Comparison of ENCODE assay signal across 15 mouse cellular contexts in the genomic region with DNA sequence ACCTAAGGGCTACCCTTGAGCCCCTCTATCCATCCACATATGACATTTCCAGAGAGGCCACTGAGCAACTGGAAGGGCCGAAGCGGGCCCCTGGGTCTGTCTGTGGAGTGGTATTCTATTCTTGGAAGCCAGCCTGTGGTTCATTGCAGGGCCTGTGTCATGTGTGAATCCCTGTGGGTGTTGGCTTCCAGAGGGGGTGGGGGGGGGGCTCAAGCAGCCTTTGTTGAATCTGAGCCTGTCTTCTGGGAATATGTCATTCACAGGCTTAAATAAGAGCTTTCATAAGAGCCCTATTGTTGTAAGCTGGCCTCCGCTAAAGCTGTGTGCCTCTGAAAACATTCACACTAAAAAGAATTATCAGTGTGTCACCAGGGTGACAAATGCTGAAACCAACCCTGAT. TPM values are rescaled to one million over a fixed set of nuclear protein-coding genes. Genes with fewer than 3 reads are reported as not detected.
DNase-seq lines count a peak whose midpoint lies in the region; ATAC-seq lines count a peak whose summit lies in the region.
"Had no signal": no experiment of that assay in that cellular context is flagged by ENCODE, and none has a peak within 500 bp of the region (broad histone marks: within the 10 kb centered on the region; RNA-seq: fewer than 3 reads in every experiment).

No protein-coding gene starts in this region.

- ATAC-seq in forebrain, embryonic 11.5 days (replicated peaks; ENCODE audit: low FRiP score): no peak; the same call in 1 of the 2 replicates
- 0 out of 2 replicates have a peak, but pooled peaks have one; percentile 28 for ATAC-seq in limb, embryonic 13.5 days (ENCODE audit: low FRiP score, low read depth)
- no peak for ATAC-seq in hindbrain, embryonic 13.5 days (ENCODE audit: low FRiP score)

- no peak overlapping the region for H3K9ac ChIP-seq in forebrain, embryonic 11.5 days (ENCODE audit: low read length)
- no peak overlapping the region for H3K9ac ChIP-seq in limb, embryonic 13.5 days
- H3K9ac ChIP-seq in hindbrain, embryonic 13.5 days: no peak overlapping the region

- H3K4me3 ChIP-seq in forebrain, embryonic 10.5 days: no peak overlapping the region
- no peak overlapping the region for H3K4me3 ChIP-seq in forebrain, embryonic 11.5 days (ENCODE audit: low read depth, low read length)
- H3K4me3 ChIP-seq in limb, embryonic 13.5 days: no peak overlapping the region
- H3K4me3 ChIP-seq in limb, embryonic 10.5 days: no peak overlapping the region
- H3K4me3 ChIP-seq in hindbrain, embryonic 13.5 days: no peak overlapping the region

- H3K9me3 ChIP-seq in forebrain, embryonic 10.5 days: no peaks in the 10 kb centered on the region
- H3K9me3 ChIP-seq in forebrain, embryonic 11.5 days (ENCODE audit: control insufficient read depth, low read length): no peaks in the 10 kb centered on the region
- H3K9me3 ChIP-seq in limb, embryonic 13.5 days: no peaks in the 10 kb centered on the region
- H3K9me3 ChIP-seq in limb, embryonic 10.5 days (replicated peaks): no peaks in the 10 kb centered on the region
- no peaks in the 10 kb centered on the region for H3K9me3 ChIP-seq in hindbrain, embryonic 13.5 days

- no peak overlapping the region for H3K4me2 ChIP-seq in forebrain, embryonic 11.5 days (ENCODE audit: low read depth, low read length, severe bottlenecking)
- no peak overlapping the region for H3K4me2 ChIP-seq in limb, embryonic 13.5 days (replicated peaks)
- H3K4me2 ChIP-seq in hindbrain, embryonic 13.5 days: no peak overlapping the region

- H3K27me3 ChIP-seq in forebrain, embryonic 10.5 days (ENCODE audit: poor library complexity, severe bottlenecking): peaks cover 3% of the 10 kb centered on the region; the same call in 1 of the 2 replicates
- no peaks in the 10 kb centered on the region; the same call in 1 of the 2 replicates for H3K27me3 ChIP-seq in forebrain, embryonic 11.5 days (ENCODE audit: control insufficient read depth, insufficient read depth, low read length)
- no peaks in the 10 kb centered on the region for H3K27me3 ChIP-seq in limb, embryonic 13.5 days
- no peaks in the 10 kb centered on the region for H3K27me3 ChIP-seq in limb, embryonic 10.5 days (ENCODE audit: low read depth, poor library complexity, severe bottlenecking)
- no peaks in the 10 kb centered on the region for H3K27me3 ChIP-seq in hindbrain, embryonic 13.5 days

- H3K4me1 ChIP-seq in forebrain, embryonic 10.5 days: peaks cover 13% of the 10 kb centered on the region
- no peaks in the 10 kb centered on the region; the same call in 1 of the 2 replicates for H3K4me1 ChIP-seq in forebrain, embryonic 11.5 days (replicated peaks; ENCODE audit: control insufficient read depth, insufficient read depth, low read length)
- no peaks in the 10 kb centered on the region for H3K4me1 ChIP-seq in limb, embryonic 13.5 days
- H3K4me1 ChIP-seq in limb, embryonic 10.5 days: no peaks in the 10 kb centered on the region
- peaks cover 12% of the 10 kb centered on the region for H3K4me1 ChIP-seq in hindbrain, embryonic 13.5 days (replicated peaks)

- WGBS in forebrain, embryonic 10.5 days: 62% methylated on average over 3 of the region's 3 CpGs
- WGBS in forebrain, embryonic 11.5 days: 46% methylated on average over 3 of the region's 3 CpGs
- 73% methylated on average over 3 of the region's 3 CpGs for WGBS in limb, embryonic 13.5 days
- 93% methylated on average over 3 of the region's 3 CpGs for WGBS in limb, embryonic 10.5 days
- 25% methylated on average over 3 of the region's 3 CpGs for WGBS in hindbrain, embryonic 13.5 days

- intact Hi-C loops in left cerebral cortex, postnatal 10 days (cut with DNase I): no loop called here

- H3K27ac ChIP-seq in forebrain, embryonic 10.5 days: peak overlapping the region; percentile 74
- no peak overlapping the region for H3K27ac ChIP-seq in forebrain, embryonic 11.5 days (ENCODE audit: low read depth, low read length)
- no peak overlapping the region for H3K27ac ChIP-seq in limb, embryonic 13.5 days
- no peak overlapping the region for H3K27ac ChIP-seq in limb, embryonic 10.5 days
- H3K27ac ChIP-seq in hindbrain, embryonic 13.5 days: peak overlapping the region; percentile 42; the same call in 1 of the 2 replicates

- H3K36me3 ChIP-seq in forebrain, embryonic 10.5 days (replicated peaks): no peaks in the 10 kb centered on the region
- H3K36me3 ChIP-seq in forebrain, embryonic 11.5 days (ENCODE audit: control insufficient read depth, insufficient read depth, low read length): no peaks in the 10 kb centered on the region
- H3K36me3 ChIP-seq in limb, embryonic 13.5 days: no peaks in the 10 kb centered on the region
- H3K36me3 ChIP-seq in limb, embryonic 10.5 days: no peaks in the 10 kb centered on the region
- no peaks in the 10 kb centered on the region for H3K36me3 ChIP-seq in hindbrain, embryonic 13.5 days

- no peak for DNase-seq in forebrain, embryonic 10.5 days (ENCODE audit: extremely low spot score, low spot score)
- DNase-seq in forebrain, embryonic 11.5 days (ENCODE audit: low spot score): no peak
- no peak for DNase-seq in limb, embryonic 10.5 days (ENCODE audit: low spot score)
- DNase-seq in telencephalon, adult 2 months (ENCODE audit: low read depth, low spot score): peak; percentile 58
- DNase-seq in left cerebral cortex, postnatal 10 days (ENCODE audit: extremely low spot score in 1 of 2, low spot score in 2 of 2): no peak
- no peak for DNase-seq in right cerebral cortex, adult 2 months (ENCODE audit: low spot score in 2 of 2)
- DNase-seq: adrenal gland, adult 2 months; cerebellum, adult 11-12 months; gastrocnemius, postnatal 25 days; kidney, adult 9 months; lung, adult 18-20 months had no signal

RNA-seq across cellular contexts. Expression of gene Opalin, which starts 4.7 kb away (rescaled TPM):
- polyA plus RNA-seq in forebrain, embryonic 10.5 days (2016; fragmentation: Nextera tagmentation; extraction: Ambion mirVana): not detected in 2 replicates
- polyA plus RNA-seq in forebrain, embryonic 11.5 days (2014; fragmentation: Nextera tagmentation; extraction: Ambion mirVana): not detected in 2 replicates
- polyA plus RNA-seq in limb, embryonic 13.5 days (2015; fragmentation: Nextera tagmentation; extraction: Ambion mirVana): not detected in 2 replicates
- not detected in 2 replicates for polyA plus RNA-seq in limb, embryonic 10.5 days (2016; fragmentation: Nextera tagmentation; extraction: Ambion mirVana)
- not detected in 2 replicates for polyA plus RNA-seq in hindbrain, embryonic 13.5 days (2015; fragmentation: Nextera tagmentation; extraction: Ambion mirVana)
- total RNA-seq in left cerebral cortex, postnatal 10 days (2021): under 1 TPM; 0.36 to 0.69 TPM
- total RNA-seq: adrenal gland, adult 2 months; gastrocnemius, postnatal 25 days; megakaryocyte-erythroid progenitor cell, adult 5-6 weeks had no signal
- polyA plus RNA-seq: adrenal gland, adult 2 months had no signal

RNA-seq across cellular contexts. Expression of gene Dntt, which starts 52.5 kb away (rescaled TPM):
- not detected in 2 replicates for polyA plus RNA-seq in forebrain, embryonic 10.5 days (2016; fragmentation: Nextera tagmentation; extraction: Ambion mirVana)
- not detected in 2 replicates for polyA plus RNA-seq in forebrain, embryonic 11.5 days (2014; fragmentation: Nextera tagmentation; extraction: Ambion mirVana)
- not detected in 2 replicates for polyA plus RNA-seq in limb, embryonic 13.5 days (2015; fragmentation: Nextera tagmentation; extraction: Ambion mirVana)
- polyA plus RNA-seq in limb, embryonic 10.5 days (2016; fragmentation: Nextera tagmentation; extraction: Ambion mirVana): not detected in 2 replicates
- 0.35 TPM in 1 of 2 replicates, not detected in the other for polyA plus RNA-seq in hindbrain, embryonic 13.5 days (2015; fragmentation: Nextera tagmentation; extraction: Ambion mirVana)
- total RNA-seq in left cerebral cortex, postnatal 10 days (2021): under 1 TPM in 1 of 2 experiments, not detected in 1; 0.18 TPM
- total RNA-seq: adrenal gland, adult 2 months; left cerebral cortex, adult 18-20 months had no signal
- polyA plus RNA-seq: adrenal gland, adult 2 months had no signal

Comparison
In these comparisons a context has a peak if more than half of its experiments do, and no peak if none do; other contexts are left out.
1. H3K27ac ChIP-seq: peak in forebrain, embryonic 10.5 days (single experiment) and hindbrain, embryonic 13.5 days (single experiment); none in forebrain, embryonic 11.5 days (single experiment), limb, embryonic 13.5 days (single experiment) and limb, embryonic 10.5 days (single experiment).